Mouse (Mus musculus): ENCODE data around the gene Olfr71.

DNA sequence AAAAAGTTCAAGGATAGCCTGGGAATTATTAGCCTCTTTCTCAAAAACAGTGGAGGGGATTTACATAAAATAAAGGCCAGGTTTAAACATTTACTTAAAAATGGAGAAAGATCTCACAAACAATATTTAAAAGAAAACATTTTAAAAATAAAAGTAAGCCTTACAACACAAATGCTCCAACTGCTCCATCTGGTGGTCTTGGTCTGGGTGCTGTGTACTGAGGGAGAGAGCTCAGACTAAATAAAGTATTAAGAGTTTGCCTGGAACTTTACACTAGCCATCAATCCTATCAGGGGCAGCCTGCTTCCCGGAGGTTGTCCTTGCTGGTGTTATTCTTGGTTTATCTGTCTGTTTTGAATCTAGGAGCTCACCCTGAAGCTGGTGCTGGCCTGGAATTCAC lies 33.0 kb upstream of the Olfr71 start:
- TF ChIP-seq CTCF (IDR thresholded peaks at IDR 0.05; ENCODE audit: insufficient read depth, low read length): no peak
- no peak for TF ChIP-seq POLR2A (IDR thresholded peaks at IDR 0.05; ENCODE audit: borderline replicate concordance, extremely low read depth, low read depth, low read length)
